Mouse (Mus musculus) heart, postnatal 0 days (tissue): ENCODE measurements at regions not wholly inside any gene's neighbourhood (a gene's known extent, or its start where the extent isn't known, plus 50 kb on each side); places are given as distances from the start of the nearest gene placed in this dataset.

Source experiments
- CTCF ChIP-seq: IDR thresholded peaks from 2 replicates; pipeline ENCODE4 v1.5.1; 2016; ENCODE audit warnings: antibody characterized with exemption, control low read depth, low read depth
- EP300 ChIP-seq: IDR thresholded peaks from 2 replicates; pipeline ENCODE4 v1.6.1; 2016; ENCODE audit warnings: antibody characterized with exemption, low read depth

- TF ChIP-seq CTCF (no peak), EP300 (no peak)
These were observed 83.8 kb upstream of the Mark1 start for GRCm38 (mm10) chr1:185083191-185083590.
